Mouse (Mus musculus): ENCODE measurements around the gene Dynlt1a.
"Not testable (repeated sequence)": the region's sequence is repeated elsewhere in the genome, so short reads cannot be mapped to it uniquely, and the experiment has no call there.

DNA sequence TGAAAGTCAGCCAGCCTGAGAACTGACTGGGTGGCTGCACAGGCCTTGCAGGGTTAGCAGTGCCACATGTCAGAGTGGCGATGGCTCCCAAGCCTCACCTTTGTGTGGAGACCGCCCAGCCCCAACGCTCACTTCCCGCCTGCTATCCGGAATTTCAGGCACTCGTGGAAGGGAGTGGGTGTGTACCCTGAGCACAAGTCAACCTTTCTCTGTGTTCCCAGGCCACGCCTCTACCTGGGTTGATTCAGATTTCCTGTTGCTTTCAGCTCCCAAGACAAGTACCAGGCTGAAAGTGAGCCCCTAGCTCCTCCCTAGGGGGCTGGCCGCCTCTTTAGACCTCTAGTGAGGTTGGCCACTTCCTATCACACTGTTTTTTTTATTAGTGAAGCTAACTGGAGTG is 38.1 kb downstream of the Dynlt1a start:
- not testable (repeated sequence) for TF ChIP-seq EP300, CTCF (IDR thresholded peaks at IDR 0.05; ENCODE audit: low read depth)

All from heart, postnatal 0 days (tissue).